Mouse (Mus musculus) neutrophil, adult 5-6 weeks (primary cell): ENCODE measurements at regions not wholly inside any gene's neighbourhood (a gene's known extent, or its start where the extent isn't known, plus 50 kb on each side); places are given as distances from the start of the nearest gene placed in this dataset.

Source experiments
- ATAC-seq: fragments of 151-379, 151-347 bp; 2 replicates; pipeline ENCODE4 v1.8.0; 2017; ENCODE audit warnings: mild to moderate bottlenecking, moderate TSS enrichment; ENCODE audit not compliant: insufficient number of reproducible peaks, poor library complexity, low FRiP score, severe bottlenecking; ENCODE audit errors: extremely low read depth

- no peak for ATAC-seq
Observed at GRCm38 (mm10) chr14:62118542-62118953, 173.8 kb upstream of the Rnaseh2b start.

- ATAC-seq: no peak
Observed at GRCm38 (mm10) chr14:62128918-62129317, 163.5 kb upstream of the Rnaseh2b start.

DNA sequence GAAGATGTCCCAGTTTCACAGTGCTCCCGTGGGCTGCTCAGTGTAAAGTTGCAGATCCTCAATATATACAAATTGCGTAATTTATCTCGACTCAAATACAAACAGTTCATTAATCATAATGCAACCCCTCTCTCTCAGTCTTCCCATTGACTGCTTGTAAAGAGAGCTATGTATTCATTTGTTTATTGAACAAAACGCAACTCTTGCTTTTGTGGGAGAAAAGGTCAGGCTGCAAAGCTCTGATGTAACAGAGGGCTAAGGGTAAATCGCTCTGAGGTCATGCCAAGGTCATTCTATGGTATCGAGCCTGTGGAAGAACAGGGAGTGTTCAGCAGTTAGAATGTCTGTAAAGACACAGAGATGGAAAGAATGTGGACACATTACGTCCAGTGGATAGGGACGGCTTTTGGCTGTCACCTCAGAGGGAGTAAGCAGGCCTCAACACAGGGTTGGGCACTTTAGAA is 160.0 kb upstream of the Rnaseh2b start:
- ATAC-seq: no peak

GRCm38 (mm10) chr14:62137981-62138380 is 154.4 kb upstream of the Rnaseh2b start:
- no peak for ATAC-seq

DNA sequence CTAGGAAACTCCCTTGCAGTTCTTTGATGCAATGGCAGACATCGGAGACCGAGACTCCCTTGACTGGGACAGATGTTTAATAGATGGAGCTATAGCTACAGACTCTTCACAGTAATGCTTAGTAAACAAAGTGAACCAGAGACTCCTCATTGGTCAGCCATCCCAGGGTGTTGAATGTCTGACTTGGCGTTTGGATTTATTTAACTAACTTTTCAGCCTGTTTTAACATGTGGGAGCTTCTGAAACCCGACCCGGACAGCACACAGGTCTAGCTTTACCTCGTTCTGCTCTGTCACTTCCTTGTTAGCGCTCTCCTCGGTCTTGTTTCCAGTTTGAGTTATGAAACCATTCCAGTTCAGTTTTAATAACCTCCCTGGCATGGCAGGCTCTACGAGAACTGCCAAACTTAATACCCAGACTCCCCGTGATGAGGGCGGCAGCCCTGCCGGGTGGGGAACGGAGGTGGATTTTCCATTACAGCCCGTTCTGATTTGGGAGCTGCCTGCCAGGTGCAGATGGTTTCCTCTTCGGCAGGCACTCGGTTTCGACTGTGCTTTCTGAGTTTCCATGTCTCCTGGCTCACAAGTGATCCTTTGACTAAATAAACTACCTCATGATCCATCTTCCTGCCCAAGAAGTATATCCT is 147.9 kb upstream of the Rnaseh2b start:
- ATAC-seq: no peak

DNA sequence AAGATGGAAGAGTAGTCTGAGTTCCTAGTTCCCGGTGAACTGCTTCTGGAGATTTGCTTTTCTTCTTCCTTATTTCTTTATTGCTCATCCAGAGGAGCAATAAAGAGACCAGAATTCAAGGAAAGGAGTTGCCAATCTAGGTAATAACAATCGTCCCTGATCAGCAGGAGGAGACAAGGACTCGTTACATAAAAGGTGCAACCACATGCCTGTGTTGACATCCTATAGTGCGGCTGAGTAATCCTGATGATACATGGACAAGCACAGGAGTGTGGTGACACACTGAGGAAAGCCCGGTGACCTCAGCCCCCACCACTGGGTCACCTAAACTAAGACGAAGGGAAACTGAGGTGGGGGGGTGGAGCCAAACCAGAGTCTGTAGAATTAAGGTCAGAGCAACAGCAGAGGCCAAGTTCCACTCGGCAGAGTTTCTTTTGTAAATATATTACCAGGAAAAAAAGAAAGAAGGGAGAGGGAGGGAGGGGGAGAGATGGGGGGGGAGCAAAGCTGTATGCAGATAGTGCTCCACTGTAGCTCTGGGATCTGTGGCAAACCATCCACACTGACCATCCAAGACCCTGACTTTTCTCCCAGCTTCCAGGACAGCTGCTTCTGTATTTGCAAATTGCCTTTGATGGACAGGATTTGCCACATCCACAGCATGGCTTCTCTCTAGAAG is 135.2 kb upstream of the Rnaseh2b start:
- ATAC-seq: no peak

DNA sequence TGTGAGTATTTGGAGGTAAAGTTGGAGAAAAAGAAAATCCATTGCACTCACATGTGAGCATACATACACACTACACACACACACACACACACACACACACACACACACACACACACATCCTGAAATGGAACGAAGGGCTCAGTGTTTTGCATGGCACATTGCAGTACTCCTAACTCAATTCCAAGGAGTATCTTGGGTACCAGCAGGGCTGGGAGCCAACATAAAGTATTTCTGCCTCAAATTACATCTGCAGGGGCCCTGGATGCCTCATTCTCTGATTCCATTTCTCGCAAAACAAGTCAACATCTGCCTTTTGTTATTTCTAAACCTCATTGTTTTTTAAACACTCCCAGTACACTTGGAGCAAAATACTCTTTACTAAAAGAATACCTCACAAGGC is 132.7 kb upstream of the Rnaseh2b start:
- ATAC-seq: no peak

DNA sequence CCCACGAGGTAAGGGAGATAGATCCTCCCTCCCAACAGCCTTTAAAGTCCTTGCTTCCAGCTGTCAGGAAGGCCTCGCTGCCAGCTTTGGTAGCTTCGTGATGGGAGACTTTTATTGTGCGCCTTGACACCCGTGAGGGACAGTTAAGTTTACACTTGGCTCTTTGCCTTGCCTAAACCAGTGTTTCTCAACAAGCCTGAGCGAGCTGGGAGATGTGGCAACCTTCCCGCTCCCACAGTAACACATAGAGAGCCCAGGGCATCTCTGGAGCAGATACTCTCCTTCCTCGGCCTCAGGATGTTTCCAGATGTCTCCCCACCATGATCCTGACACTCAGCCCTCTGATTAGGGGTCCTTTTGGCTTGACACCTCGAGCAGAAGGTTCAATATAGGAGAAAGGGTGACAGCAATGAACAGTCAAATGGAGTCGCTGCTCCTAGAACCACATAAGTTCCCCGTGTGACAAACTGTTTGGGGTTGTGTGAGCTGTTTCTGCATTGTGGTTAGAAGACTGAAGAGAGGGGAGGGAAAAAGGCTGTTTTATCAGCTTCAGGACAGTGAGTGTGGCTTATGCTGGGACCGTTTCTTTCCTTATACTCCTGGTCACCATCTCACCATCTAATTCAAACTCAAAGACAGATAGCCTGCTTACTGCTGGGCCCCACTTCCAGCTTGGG is 129.1 kb upstream of the Rnaseh2b start:
- no peak for ATAC-seq

DNA sequence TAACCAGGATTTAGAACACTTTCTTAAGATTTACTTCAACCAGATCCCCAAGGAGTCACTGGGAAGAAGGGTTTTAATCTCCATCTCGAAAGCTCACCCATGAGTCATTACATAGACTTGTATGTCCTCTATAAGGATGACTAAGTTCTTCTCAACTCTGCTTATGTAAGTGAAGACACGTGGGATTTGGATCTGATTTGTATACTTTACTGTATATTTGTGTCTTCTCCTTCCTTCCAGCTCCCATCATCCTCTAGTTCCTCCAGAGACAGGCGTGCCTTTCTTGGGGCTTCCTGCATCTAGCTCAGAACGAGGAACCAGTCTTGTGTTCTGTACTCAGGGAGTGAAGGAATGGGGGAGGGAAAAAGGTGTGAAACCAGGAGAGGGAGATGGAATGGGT is 127.5 kb upstream of the Rnaseh2b start:
- no peak for ATAC-seq

DNA sequence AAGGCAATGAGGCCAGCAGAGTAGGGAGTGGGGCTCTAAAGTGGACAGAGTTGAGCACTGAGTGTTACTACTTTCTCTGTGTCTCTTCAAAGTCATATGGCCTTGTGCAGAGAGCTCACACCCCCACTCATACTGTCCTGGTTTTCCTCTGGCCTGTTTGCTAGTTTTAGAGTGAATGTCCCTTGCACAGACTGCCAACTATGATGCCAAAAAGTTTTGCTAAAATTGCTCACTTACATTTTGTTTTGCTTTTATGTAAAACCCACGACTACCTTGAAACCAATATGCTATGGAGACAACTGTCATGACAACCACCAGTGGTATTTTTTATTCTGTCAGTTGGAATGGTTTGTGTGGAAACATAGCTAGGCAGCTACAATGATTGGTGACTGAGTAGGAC is 126.4 kb upstream of the Rnaseh2b start:
- ATAC-seq: no peak

- ATAC-seq: no peak
Observed at GRCm38 (mm10) chr14:62166596-62166995, 125.8 kb upstream of the Rnaseh2b start.

DNA sequence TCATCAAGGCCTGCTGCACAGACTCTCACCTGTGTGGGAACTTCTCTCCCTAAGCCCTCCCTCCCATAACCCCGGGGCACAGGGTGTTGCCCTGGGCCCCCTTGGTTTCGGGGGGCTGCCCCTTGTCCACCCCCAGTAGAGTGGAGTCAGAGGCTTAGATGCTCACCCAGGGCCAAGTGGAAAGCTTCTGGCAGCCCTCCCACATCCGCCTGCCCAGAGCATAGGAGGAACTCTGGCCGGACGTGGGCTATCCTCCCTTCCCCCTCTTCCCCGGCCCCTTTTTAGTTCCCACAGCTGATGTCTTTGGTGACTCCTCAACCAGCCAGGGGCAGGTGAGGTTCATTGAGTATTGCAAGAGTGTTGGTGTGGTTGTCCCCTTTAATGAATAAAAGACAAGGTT is 125.3 kb upstream of the Rnaseh2b start:
- ATAC-seq: no peak

DNA sequence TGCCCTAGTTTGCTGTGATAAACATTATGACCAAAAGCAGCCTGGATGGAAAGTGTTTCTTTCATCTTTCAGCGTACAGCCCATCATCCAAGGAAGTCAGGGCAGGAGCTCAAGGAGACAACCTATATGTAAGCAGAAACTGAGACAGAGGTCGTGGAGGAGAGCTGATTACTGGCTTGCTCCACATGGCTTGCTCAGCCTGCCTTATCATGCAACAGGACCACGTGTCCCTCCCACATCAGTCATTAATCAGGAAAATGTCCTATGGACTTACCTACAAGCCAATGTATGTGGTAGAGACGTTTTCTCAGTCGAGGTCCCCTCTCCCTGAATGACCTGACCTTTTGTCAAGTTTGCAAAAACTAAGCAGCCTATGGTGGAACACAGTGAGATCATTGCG is 123.7 kb upstream of the Rnaseh2b start:
- ATAC-seq: no peak

- ATAC-seq: no peak
Observed at GRCm38 (mm10) chr14:62170385-62170784, 122.0 kb upstream of the Rnaseh2b start.

- ATAC-seq: no peak
Observed at GRCm38 (mm10) chr14:62171256-62172047, 120.9 kb upstream of the Rnaseh2b start.

GRCm38 (mm10) chr14:62173835-62174530 is 118.4 kb upstream of the Rnaseh2b start:
- no peak for ATAC-seq

GRCm38 (mm10) chr14:62175384-62176048 is 116.9 kb upstream of the Rnaseh2b start:
- no peak for ATAC-seq

DNA sequence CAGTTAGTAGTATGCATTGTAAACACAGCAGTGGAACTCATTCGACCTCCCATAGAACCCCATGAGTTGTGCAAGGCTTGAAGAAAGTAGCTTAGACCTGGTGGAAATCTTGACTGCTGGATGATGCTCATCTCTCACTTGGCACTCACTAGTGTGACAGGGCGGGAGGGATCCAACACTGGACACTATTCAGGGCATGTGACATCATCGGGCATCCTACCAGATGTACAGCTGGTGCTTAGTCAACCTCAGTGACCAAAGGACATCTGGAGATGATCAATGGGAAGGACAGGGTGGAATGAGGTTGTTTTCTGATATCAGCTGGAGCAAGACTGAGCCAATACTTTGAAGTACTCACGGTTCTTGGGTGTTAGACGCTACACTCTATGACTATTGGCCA is 114.9 kb upstream of the Rnaseh2b start:
- ATAC-seq: no peak
